Mouse (Mus musculus) MEL (cell line): ENCODE data around the gene Tenm3. TPM values are rescaled to one million over a fixed set of nuclear protein-coding genes. Genes with fewer than 3 reads are reported as not detected.

Experiments
- DNase-seq: peaks from one replicate; pipeline ENCODE4 v3.0.0; 2011; ENCODE audit warnings: low read depth, low spot score
- H3K27ac ChIP-seq: 2 replicates; pipeline ENCODE4 v1.5.1; 2012; ENCODE audit warnings: low read depth, mild to moderate bottlenecking, control low read depth, low read length, moderate library complexity; ENCODE audit not compliant: control insufficient read depth
- H3K27me3 ChIP-seq, 2 experiments: fragments of 150-350 bp in 1 of 2; sonication (generic) in 1 of 2; 2 replicates each; pipeline ENCODE4 v1.6.1; 2012; ENCODE audit warnings: low read length in 2 of 2, mild to moderate bottlenecking in 2 of 2, improper control_type of control experiment in 1 of 2, moderate library complexity in 1 of 2; ENCODE audit not compliant: insufficient read depth in 2 of 2, control insufficient read depth in 1 of 2
- H3K36me3 ChIP-seq, 2 experiments: 2 replicates each; pipeline ENCODE4 v1.6.1; 2012 to 2014; ENCODE audit warnings: low read length in 2 of 2, improper control_type of control experiment in 1 of 2, inconsistent platforms in 1 of 2, mild to moderate bottlenecking in 1 of 2; ENCODE audit not compliant: insufficient read depth in 2 of 2, control insufficient read depth in 1 of 2
- H3K4me1 ChIP-seq, 2 experiments: fragments of 150-350 bp in 1 of 2; sonication (generic) in 1 of 2; 2 replicates each; pipeline ENCODE4 v1.6.1; 2012; ENCODE audit warnings: low read length in 2 of 2, improper control_type of control experiment in 1 of 2, mild to moderate bottlenecking in 1 of 2; ENCODE audit not compliant: insufficient read depth in 2 of 2, control insufficient read depth in 1 of 2
- H3K4me3 ChIP-seq, 2 experiments: fragments of 150-350 bp in 1 of 2; sonication (generic) in 1 of 2; 2 replicates each; pipeline ENCODE4 v1.5.1; 2012; ENCODE audit warnings: low read depth in 2 of 2, low read length in 2 of 2, mild to moderate bottlenecking in 2 of 2, moderate library complexity in 2 of 2, control low read depth in 1 of 2, improper control_type of control experiment in 1 of 2; ENCODE audit not compliant: control insufficient read depth in 1 of 2, insufficient read depth in 1 of 2
- H3K79me2 ChIP-seq: 2 replicates; pipeline ENCODE4 v1.6.1; 2012; ENCODE audit warnings: mild to moderate bottlenecking, low read length, moderate library complexity; ENCODE audit not compliant: control insufficient read depth, poor library complexity, insufficient read depth
- H3K9ac ChIP-seq: 2 replicates; pipeline ENCODE4 v1.6.1; 2012; ENCODE audit warnings: low read depth, mild to moderate bottlenecking, control low read depth, low read length, moderate library complexity; ENCODE audit not compliant: control insufficient read depth, poor library complexity, severe bottlenecking
- H3K9me3 ChIP-seq: fragments of 150-350 bp; sonication (generic); replicated peaks from 2 replicates; pipeline ENCODE4 v1.6.1; 2012; ENCODE audit warnings: mild to moderate bottlenecking, low read length, improper control_type of control experiment, moderate library complexity; ENCODE audit not compliant: insufficient read depth
- BHLHE40 ChIP-seq: IDR thresholded peaks from 2 replicates; pipeline ENCODE4 v1.6.1; 2012; ENCODE audit warnings: low read depth, mild to moderate bottlenecking, inconsistent platforms, low read length, improper control_type of control experiment, borderline replicate concordance
- CTCF ChIP-seq, 3 experiments: IDR thresholded peaks in 2 of 3; conservative IDR thresholded peaks in 1 of 3; 2 replicates each; pipeline ENCODE4 v1.5.1; 2011 to 2012; ENCODE audit warnings: low read length in 3 of 3, low read depth in 2 of 3, mild to moderate bottlenecking in 2 of 3, improper control_type of control experiment in 1 of 3, inconsistent platforms in 1 of 3, mixed read lengths in 1 of 3, moderate library complexity in 1 of 3; ENCODE audit not compliant: control insufficient read depth in 1 of 3, insufficient read depth in 1 of 3, poor library complexity in 1 of 3, severe bottlenecking in 1 of 3
- E2F4 ChIP-seq: IDR thresholded peaks from 2 replicates; pipeline ENCODE4 v1.6.1; 2011; ENCODE audit warnings: low read depth, low read length, improper control_type of control experiment, borderline replicate concordance
- ELF1 ChIP-seq: IDR thresholded peaks from 2 replicates; pipeline ENCODE4 v1.6.1; 2014; ENCODE audit warnings: low read depth, mild to moderate bottlenecking, inconsistent platforms, low read length, improper control_type of control experiment, moderate library complexity
- KAT2A ChIP-seq: conservative IDR thresholded peaks from 2 replicates; pipeline ENCODE4 v1.6.1; 2012; ENCODE audit warnings: low read depth, low read length, improper control_type of control experiment, inconsistent platforms
- MAFK ChIP-seq: IDR thresholded peaks from 2 replicates; pipeline ENCODE4 v1.6.1; 2011; ENCODE audit warnings: low read depth, mild to moderate bottlenecking, low read length, improper control_type of control experiment, borderline replicate concordance
- MAX ChIP-seq: IDR thresholded peaks from 2 replicates; pipeline ENCODE4 v1.6.1; 2011; ENCODE audit warnings: low read length, improper control_type of control experiment
- MYB ChIP-seq: IDR thresholded peaks from 2 replicates; pipeline ENCODE4 v1.6.1; 2011; ENCODE audit warnings: mild to moderate bottlenecking, low read depth, low read length, improper control_type of control experiment
- MYC ChIP-seq: IDR thresholded peaks from 2 replicates; pipeline ENCODE4 v1.6.1; 2011; ENCODE audit warnings: low read depth, mild to moderate bottlenecking, low read length, improper control_type of control experiment, moderate library complexity
- TBP ChIP-seq: IDR thresholded peaks from 2 replicates; pipeline ENCODE4 v1.8.0; 2011; ENCODE audit warnings: low read depth, low read length, improper control_type of control experiment
- USF2 ChIP-seq, 2 experiments: IDR thresholded peaks; 2 replicates each; pipeline ENCODE4 v1.6.1; 2011 to 2012; ENCODE audit warnings: improper control_type of control experiment in 2 of 2, low read length in 2 of 2, borderline replicate concordance in 1 of 2, inconsistent platforms in 1 of 2, low read depth in 1 of 2, mild to moderate bottlenecking in 1 of 2; ENCODE audit not compliant: insufficient read depth in 1 of 2
- ZC3H11A ChIP-seq: IDR thresholded peaks from 2 replicates; pipeline ENCODE4 v1.6.1; 2012; ENCODE audit warnings: low read depth, mild to moderate bottlenecking, inconsistent platforms, low read length, improper control_type of control experiment
- ZMIZ1 ChIP-seq: IDR thresholded peaks from 2 replicates; pipeline ENCODE4 v1.6.1; 2012; ENCODE audit warnings: low read depth, mild to moderate bottlenecking, inconsistent platforms, low read length, improper control_type of control experiment, moderate library complexity
- polyA plus RNA-seq, 2 experiments: library from polyadenylated mRNA; stranded (reverse) in 1 of 2; unstranded in 1 of 2; fragments of >175 nt in 1 of 2; fragments of >200 nt in 1 of 2; gene quantifications; 2 replicates each; pipeline versions ENCODE4 v1.2.1 to v1.2.4; 2012; ENCODE audit warnings: low replicate concordance in 2 of 2, low read depth in 1 of 2; ENCODE audit not compliant: insufficient read length in 2 of 2, insufficient read depth in 1 of 2, missing spikeins in 1 of 2
- total RNA-seq: library from RNA; depleted of rRNA; stranded (reverse); fragments of 300-350 nt; gene quantifications from 2 replicates; pipeline ENCODE4 v1.2.3, GENCODE M21; 2012

Tenm3 gene
- total and polyA plus RNA-seq, 3 experiments = not detected

DNA sequence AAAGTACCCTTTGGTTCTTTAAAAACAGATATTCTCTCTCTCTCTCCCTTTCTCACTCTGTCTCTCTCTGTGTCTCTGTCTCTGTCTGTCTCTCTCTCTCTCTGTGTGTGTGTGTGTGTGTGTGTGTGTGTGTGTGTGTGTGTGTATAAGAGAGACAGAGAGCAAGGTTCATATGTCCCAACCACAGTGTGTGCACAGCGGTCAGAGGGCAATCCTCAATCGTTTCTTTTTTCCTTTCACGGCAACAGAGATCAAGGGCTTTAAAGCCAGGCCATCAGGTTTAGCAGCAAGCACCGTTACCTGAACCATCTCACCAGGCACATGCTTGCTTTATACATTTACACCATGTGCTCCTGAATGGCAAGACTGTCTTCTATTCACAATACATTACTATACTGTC, 110.7 kb downstream of the Tenm3 start:
- DNase-seq = no peak
- no peak for TF ChIP-seq CTCF (IDR thresholded peaks at IDR 0.05 in 2 of 3, conservative IDR thresholded peaks at IDR 0.05 in 1 of 3; ENCODE audit: control insufficient read depth in 1 of 3, insufficient read depth in 1 of 3, low read depth in 2 of 3, low read length in 3 of 3, poor library complexity in 1 of 3, severe bottlenecking in 1 of 3)
- TF ChIP-seq ZC3H11A = no peak
- no peak for TF ChIP-seq ELF1
- TF ChIP-seq E2F4 = no peak
- TF ChIP-seq, all 39 proteins: peak for 0
- no peaks in the 10 kb centered on the region for H3K27me3 ChIP-seq
- H3K9me3 ChIP-seq = no peaks in the 10 kb centered on the region
- H3K4me3 ChIP-seq = no peak overlapping the region
- no peaks in the 10 kb centered on the region for H3K36me3 ChIP-seq
- H3K9ac ChIP-seq = no peak overlapping the region
- no peaks in the 10 kb centered on the region for H3K79me2 ChIP-seq
- no peaks in the 10 kb centered on the region for H3K4me1 ChIP-seq
- no peak overlapping the region for H3K27ac ChIP-seq

DNA sequence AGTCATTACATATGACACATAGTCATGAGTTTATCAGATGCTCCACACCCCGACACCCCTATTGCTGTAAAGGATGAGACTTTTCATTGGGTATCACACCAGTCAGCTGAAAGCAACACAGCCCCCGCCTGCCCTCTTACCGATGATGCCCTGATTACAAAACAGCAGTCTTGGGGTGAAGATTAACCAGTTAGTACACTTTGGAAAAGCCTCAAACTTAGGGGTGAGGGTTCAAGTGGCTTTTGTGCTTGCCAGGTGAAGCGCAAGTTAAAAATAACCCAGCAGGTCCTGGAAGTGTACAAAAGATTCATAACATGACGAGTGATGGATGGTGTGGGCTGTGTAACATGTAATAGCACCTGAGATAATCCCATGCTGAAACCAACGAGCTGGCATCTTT, 113.0 kb downstream of the Tenm3 start:
- TF ChIP-seq MYB = no peak
- TF ChIP-seq ZMIZ1 = no peak
- TF ChIP-seq MAX = no peak
- TF ChIP-seq BHLHE40 = no peak
- TF ChIP-seq, all 39 proteins: peak for 0
- Histone ChIP-seq H3K9ac (no peak overlapping the region), H3K36me3 (no peaks in the 10 kb centered on the region), H3K27me3 (no peaks in the 10 kb centered on the region), H3K9me3 (no peaks in the 10 kb centered on the region), H3K27ac (no peak overlapping the region), H3K4me1 (no peaks in the 10 kb centered on the region), H3K79me2 (no peaks in the 10 kb centered on the region), H3K4me3 (no peak overlapping the region)
- no peak for DNase-seq

DNA sequence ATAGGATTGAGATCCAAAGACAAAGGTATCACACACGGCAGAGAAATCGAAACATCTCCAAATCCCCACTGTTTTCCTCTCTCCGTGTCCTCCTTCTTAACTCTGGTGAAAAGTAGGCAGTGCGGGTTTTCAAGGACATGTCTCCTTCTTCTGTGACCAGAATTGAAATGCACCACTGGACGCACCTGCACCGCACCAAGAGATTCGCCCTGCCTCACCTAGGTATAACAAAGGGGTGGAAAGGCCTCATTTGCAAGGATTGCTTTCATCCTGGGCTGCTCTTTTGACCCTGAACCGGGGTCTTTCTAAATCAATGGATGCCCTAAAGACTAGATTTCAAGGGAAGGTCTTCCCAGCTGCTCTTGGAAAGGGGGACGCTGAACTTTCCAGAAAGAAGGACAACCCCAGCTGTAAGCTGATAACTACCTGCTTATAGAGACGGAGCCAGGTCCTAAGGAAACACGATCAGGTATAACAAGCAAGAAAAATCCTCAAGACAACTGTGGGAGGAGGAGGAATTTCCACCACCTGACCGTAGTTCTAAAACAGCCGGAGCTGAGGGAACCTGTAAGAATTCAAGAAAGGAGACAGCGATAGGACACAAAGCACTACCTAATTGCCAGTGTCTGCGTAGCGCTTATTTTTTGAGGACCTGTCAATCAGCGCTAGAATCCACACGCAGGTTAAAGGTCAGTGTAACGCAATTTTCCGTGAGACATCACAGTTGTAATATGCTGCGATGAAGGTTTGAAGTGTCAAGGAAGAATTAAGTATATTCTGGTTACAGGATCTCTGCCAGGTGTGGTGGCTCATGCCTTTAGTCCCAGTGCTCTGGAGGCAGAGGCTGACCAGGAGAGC, 114.7 kb downstream of the Tenm3 start:
- H3K9me3 ChIP-seq = no peaks in the 10 kb centered on the region
- no peaks in the 10 kb centered on the region for H3K4me1 ChIP-seq
- no peak for TF ChIP-seq MAFK
- no peak for TF ChIP-seq BHLHE40
- TF ChIP-seq USF2 (IDR thresholded peaks at IDR 0.05; ENCODE audit: borderline replicate concordance in 1 of 2, insufficient read depth in 1 of 2, low read depth in 1 of 2, low read length in 2 of 2) = no peak
- TF ChIP-seq TBP = no peak
- no peak for TF ChIP-seq MYC
- no peak for TF ChIP-seq KAT2A
- TF ChIP-seq ZMIZ1 = no peak
- H3K4me3 ChIP-seq = no peak overlapping the region
- H3K36me3 ChIP-seq = no peaks in the 10 kb centered on the region
- no peaks in the 10 kb centered on the region for H3K27me3 ChIP-seq
- H3K27ac ChIP-seq = no peak overlapping the region
- H3K9ac ChIP-seq = no peak overlapping the region
- no peaks in the 10 kb centered on the region for H3K79me2 ChIP-seq
- DNase-seq = no peak
